Mouse (Mus musculus): Measurements from ENCODE around the gene Svs2.

Svs2 gene

DNA sequence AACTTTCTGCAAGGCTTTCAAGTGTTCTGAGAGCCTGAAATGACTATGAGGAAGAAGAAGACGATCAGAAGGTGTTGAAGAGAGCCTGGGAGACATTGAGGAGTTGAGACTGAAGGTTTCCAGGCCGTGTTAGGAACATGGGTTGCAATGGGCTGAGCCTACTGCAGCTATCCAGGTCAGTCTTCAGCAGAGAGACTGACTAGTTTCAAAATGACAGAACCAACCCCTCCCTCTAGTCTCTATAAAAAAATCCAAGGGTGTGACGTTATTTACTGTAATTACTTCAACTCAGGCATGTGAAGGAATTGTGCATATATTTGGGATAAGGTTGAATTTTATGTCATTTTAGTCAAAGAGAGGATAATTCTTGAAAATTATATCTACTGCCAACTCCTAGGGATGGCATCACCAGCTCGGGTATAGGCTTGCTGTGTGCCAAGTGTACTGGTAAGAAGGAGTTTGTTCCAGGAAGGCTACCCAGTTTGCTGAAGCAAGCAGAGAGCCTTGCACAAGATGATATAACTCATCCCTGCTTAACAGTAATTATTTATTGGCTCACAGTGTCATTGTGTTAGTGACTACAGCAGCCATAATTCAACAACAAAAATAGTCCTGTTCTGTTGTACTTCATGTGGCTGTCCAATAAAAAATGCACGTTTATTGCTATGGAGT, 43.2 kb downstream of the Svs2 start:
- no peak for DNase-seq (ENCODE audit: low read depth, low spot score)
- H3K36me3 ChIP-seq (ENCODE audit: control insufficient read depth, insufficient read depth, low read length, poor library complexity, severe bottlenecking) = no peaks in the 10 kb centered on the region
- H3K27me3 ChIP-seq (ENCODE audit: control insufficient read depth, insufficient read depth, low read length, poor library complexity, severe bottlenecking) = no peaks in the 10 kb centered on the region

DNA sequence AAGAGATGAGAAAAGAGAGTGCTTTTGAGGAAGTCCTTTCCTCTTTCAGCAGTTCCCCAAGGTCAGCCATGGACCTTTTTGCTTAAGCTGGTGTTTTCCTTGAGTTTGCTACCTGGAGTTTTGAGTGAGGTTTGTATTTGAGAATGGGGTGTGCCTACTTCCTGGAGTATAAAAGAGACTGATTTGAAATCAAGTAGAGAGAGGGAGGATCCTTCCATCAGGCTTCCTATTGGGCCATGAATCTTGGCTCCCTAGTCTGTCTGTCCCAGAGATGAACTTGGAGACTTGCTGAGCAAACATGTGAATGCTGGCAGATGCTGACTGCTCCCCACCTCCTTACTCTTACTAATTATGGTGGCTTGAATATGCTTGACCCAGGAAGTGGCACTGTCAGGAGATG, 46.0 kb downstream of the Svs2 start:
- Histone ChIP-seq H3K27me3 (ENCODE audit: control insufficient read depth, insufficient read depth, low read length, poor library complexity, severe bottlenecking) (no peaks in the 10 kb centered on the region), H3K36me3 (ENCODE audit: control insufficient read depth, insufficient read depth, low read length, poor library complexity, severe bottlenecking) (no peaks in the 10 kb centered on the region)
- DNase-seq (ENCODE audit: low read depth, low spot score) = no peak

GRCm38 (mm10) chr2:164190576-164190975, 47.7 kb downstream of the Svs2 start, which contains the start of gene Wfdc12:
Gene Wfdc12, minus strand, starts transcription at chr2:164190608.
- Histone ChIP-seq H3K36me3 (ENCODE audit: control insufficient read depth, insufficient read depth, low read length, poor library complexity, severe bottlenecking) (no peaks in the 10 kb centered on the region), H3K27me3 (ENCODE audit: control insufficient read depth, insufficient read depth, low read length, poor library complexity, severe bottlenecking) (no peaks in the 10 kb centered on the region)
- no peak for DNase-seq (ENCODE audit: low read depth, low spot score)

- Histone ChIP-seq H3K27me3 (ENCODE audit: control insufficient read depth, insufficient read depth, low read length, poor library complexity, severe bottlenecking) (no peaks in the 10 kb centered on the region), H3K36me3 (ENCODE audit: control insufficient read depth, insufficient read depth, low read length, poor library complexity, severe bottlenecking) (no peaks in the 10 kb centered on the region)
- DNase-seq (ENCODE audit: low read depth, low spot score) = peak; percentile 65
Observed at GRCm38 (mm10) chr2:164188722-164189121, 49.5 kb downstream of the Svs2 start.
